Mouse (Mus musculus) midbrain, embryonic 12.5 days (tissue): Measurements from ENCODE around the gene Hist2h2ab. TPM values are rescaled to one million over a fixed set of nuclear protein-coding genes. Genes with fewer than 3 reads are reported as not detected.
A peak's percentile ranks its signal among the peaks of the same experiment; 100 is the strongest.
"Not testable (repeated sequence)": the region's sequence is repeated elsewhere in the genome, so short reads cannot be mapped to it uniquely, and the experiment has no call there.

ENCODE experiments used
- ATAC-seq: fragments of 200-750 bp; cut with Nextera tagmentation; 2 replicates; pipeline ENCODE4 v1.8.0; 2017; ENCODE audit warnings: low read depth, moderate TSS enrichment, moderate library complexity; ENCODE audit not compliant: low FRiP score
- H3K27ac ChIP-seq: fragments of 300-500 bp; sonication (generic); replicated peaks from 2 replicates; pipeline ENCODE4 v1.5.1; 2016; ENCODE audit warnings: mild to moderate bottlenecking
- H3K27me3 ChIP-seq: fragments of 300-500 bp; sonication (generic); 2 replicates; pipeline ENCODE4 v1.6.1; 2016; ENCODE audit warnings: mild to moderate bottlenecking
- H3K36me3 ChIP-seq: fragments of 300-500 bp; sonication (generic); 2 replicates; pipeline ENCODE4 v1.6.1; 2016
- H3K4me1 ChIP-seq: fragments of 300-500 bp; sonication (generic); 2 replicates; pipeline ENCODE4 v1.6.1; 2016
- H3K4me2 ChIP-seq: fragments of 300-500 bp; sonication (generic); replicated peaks from 2 replicates; pipeline ENCODE4 v1.6.1; 2016; ENCODE audit warnings: mild to moderate bottlenecking, moderate library complexity
- H3K4me3 ChIP-seq: fragments of 300-500 bp; sonication (generic); 2 replicates; pipeline ENCODE4 v1.5.1; 2016; ENCODE audit warnings: mild to moderate bottlenecking
- H3K9ac ChIP-seq: fragments of 300-500 bp; sonication (generic); replicated peaks from 2 replicates; pipeline ENCODE4 v1.6.1; 2016; ENCODE audit warnings: mild to moderate bottlenecking, moderate library complexity
- H3K9me3 ChIP-seq: fragments of 300-500 bp; sonication (generic); 2 replicates; pipeline ENCODE4 v1.6.1; 2016; ENCODE audit warnings: mild to moderate bottlenecking
- WGBS: fragments of 180-500 bp; shearing (Covaris S2); methylation state at CpG from one replicate; pipeline ENCODE4 v1.1.7; 2016; 5-methylcytosine and 5-hydroxymethylcytosine counted together
- microRNA-seq: library from miRNA; unstranded; fragments of <30 nt; microRNA quantifications from one replicate; pipeline ENCODE4, GENCODE M21; 2017
- polyA plus RNA-seq: library from polyadenylated mRNA; unstranded; fragments of >200 nt; fragmentation: Nextera tagmentation; extraction: Ambion mirVana; gene quantifications from 2 replicates; pipeline ENCODE4 v1.2.1, GENCODE M21; 2016

Hist2h2ab gene
- polyA plus RNA-seq, 1 experiment from 2014 or later, result 0.96 TPM

DNA sequence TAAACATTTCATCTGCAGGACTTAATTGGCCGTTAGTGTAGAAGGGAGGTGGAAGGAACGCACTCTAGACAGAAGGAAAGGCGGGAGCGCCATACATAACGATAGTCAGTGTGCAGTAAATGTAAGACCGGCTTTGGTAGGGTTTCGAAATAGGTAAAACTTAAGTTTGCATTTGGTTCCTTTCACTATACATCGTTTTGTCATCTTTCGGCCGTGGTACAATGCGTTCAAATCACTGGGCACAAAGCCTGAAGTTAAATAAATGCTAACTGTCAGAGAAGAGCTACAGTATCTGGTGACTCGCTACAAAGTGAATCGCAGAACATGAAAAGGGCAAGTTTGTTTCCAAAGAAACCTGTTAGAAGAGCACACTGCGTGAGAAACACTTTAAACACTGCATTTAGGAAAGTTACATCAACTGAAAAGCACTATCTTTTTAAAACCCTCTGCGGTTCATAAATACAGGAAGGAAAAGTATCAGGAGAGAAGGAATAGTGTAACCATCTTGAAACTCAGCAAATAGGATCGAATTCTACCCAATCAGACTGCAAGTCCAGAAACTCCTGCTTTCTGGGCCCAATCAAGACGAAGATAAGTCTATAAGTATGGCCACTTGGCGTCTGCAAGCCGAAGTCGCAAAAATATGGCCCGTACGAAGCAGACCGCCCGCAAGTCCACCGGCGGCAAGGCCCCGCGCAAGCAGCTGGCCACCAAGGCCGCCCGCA, 48.5 kb downstream of the Hist2h2ab start, which contains the start of gene Hist2h3b:
Gene Hist2h3b, plus strand, starts transcription at position 604 of the 725 bp plus-strand sequence.
- Histone ChIP-seq H3K4me3 (peak within 1 kb of the TSS; percentile 55), H3K36me3 (no peaks in the 10 kb centered on the region), H3K9me3 (no peaks in the 10 kb centered on the region), H3K27me3 (no peaks in the 10 kb centered on the region), H3K9ac (peak within 1 kb of the TSS; percentile 70), H3K4me1 (peaks cover 23% of the 10 kb centered on the region), H3K4me2 (peak within 1 kb of the TSS; percentile 80), H3K27ac (peak within 1 kb of the TSS; percentile 96)
- WGBS, result 24% methylated on average over 30 of the region's 30 CpGs
- peak; percentile 76 for ATAC-seq

- ATAC-seq, result peak; percentile 51
- H3K36me3 ChIP-seq, H3K9me3 ChIP-seq, H3K27me3 ChIP-seq: not testable (repeated sequence)
- under 1% methylated on average over 15 of the region's 44 CpGs for WGBS
- Histone ChIP-seq H3K4me1 (peaks cover 19% of the 10 kb centered on the region), H3K9ac (peak overlapping the region; percentile 70), H3K27ac (peak overlapping the region; percentile 96), H3K4me3 (peak overlapping the region; percentile 55), H3K4me2 (peak overlapping the region; percentile 80)
Measured at GRCm38 (mm10) chr3:96268776-96269378, 49.2 kb downstream of the Hist2h2ab start.

Small RNAs within 50 kb of the gene (microRNA-seq; reads per million reads assigned to microRNA genes)
- gene Gm44492, result not detected
- gene Gm47311, result not detected
- not detected for gene Gm47313

Other genes starting within 250 kb of the Hist2h2ab start
- 80.1 and 82.5 TPM in 2 replicates for gene Plekho1, start 223.9 kb upstream of the Hist2h2ab start, polyA plus RNA-seq
- 39.7 and 51.2 TPM in 2 replicates for gene Vps45, start 161.4 kb upstream of the Hist2h2ab start, polyA plus RNA-seq
- gene Otud7b, start 115.3 kb upstream of the Hist2h2ab start, polyA plus RNA-seq, result 16.2 and 19.1 TPM in 2 replicates
- 13.9 and 16.0 TPM in 2 replicates for gene Mtmr11, start 57.9 kb upstream of the Hist2h2ab start, polyA plus RNA-seq
- gene Sf3b4, start 47.5 kb upstream of the Hist2h2ab start, polyA plus RNA-seq, result 173 and 181 TPM in 2 replicates
- 30.0 and 34.8 TPM in 2 replicates for gene Sv2a, start 38.7 kb upstream of the Hist2h2ab start, polyA plus RNA-seq
- gene Bola1, start 156 bp upstream of the Hist2h2ab start, polyA plus RNA-seq, result 66.9 and 71.6 TPM in 2 replicates
- gene Hist2h2ac, start 1.0 kb downstream of the Hist2h2ab start, polyA plus RNA-seq, result 9.0 and 11.6 TPM in 2 replicates
- 10.9 and 11.4 TPM in 2 replicates for gene Hist2h2be, start 1.3 kb downstream of the Hist2h2ab start, polyA plus RNA-seq
- gene Hist2h3c2, start 19.3 kb downstream of the Hist2h2ab start, polyA plus RNA-seq, result 9.8 and 14.7 TPM in 2 replicates
- gene Hist2h2aa2, start 20.4 kb downstream of the Hist2h2ab start, polyA plus RNA-seq, result 56.2 and 67.7 TPM in 2 replicates
- 27.1 and 35.0 TPM in 2 replicates for gene Hist2h2aa1, start 25.6 kb downstream of the Hist2h2ab start, polyA plus RNA-seq
- gene Hist2h3c1, start 26.8 kb downstream of the Hist2h2ab start, polyA plus RNA-seq, result 1.4 TPM in 1 of 2 replicates, not detected in the other
- gene Hist2h4, start 43.4 kb downstream of the Hist2h2ab start, polyA plus RNA-seq, result 13.3 and 18.2 TPM in 2 replicates
- 76.0 and 96.2 TPM in 2 replicates for gene Hist2h3b, start 48.8 kb downstream of the Hist2h2ab start, polyA plus RNA-seq
- 18.3 and 20.1 TPM in 2 replicates for gene Hist2h2bb, start 49.9 kb downstream of the Hist2h2ab start, polyA plus RNA-seq
- gene Fcgr1, start 74.1 kb downstream of the Hist2h2ab start, polyA plus RNA-seq, result 1.9 and 2.4 TPM in 2 replicates
- 0.26 TPM in 1 of 2 replicates, not detected in the other for gene BC107364, start 232.4 kb downstream of the Hist2h2ab start, polyA plus RNA-seq